Mouse (Mus musculus) hematopoietic stem cell, adult 5-6 weeks (primary cell): ENCODE measurements at regions not wholly inside any gene's neighbourhood (a gene's known extent, or its start where the extent isn't known, plus 50 kb on each side); places are given as distances from the start of the nearest gene placed in this dataset.

Source experiments
- ATAC-seq, 2 experiments: fragments of 125-278 bp in 1 of 2; replicated peaks in 1 of 2; 2 replicates each; pipeline ENCODE4 v1.8.0; 2016 to 2017; ENCODE audit warnings: inconsistent platforms in 2 of 2, mild to moderate bottlenecking in 2 of 2, moderate number of reproducible peaks in 2 of 2, low read depth in 1 of 2, moderate TSS enrichment in 1 of 2; ENCODE audit not compliant: low FRiP score in 2 of 2, poor library complexity in 2 of 2, severe bottlenecking in 2 of 2, insufficient read depth in 1 of 2, low TSS enrichment in 1 of 2

DNA sequence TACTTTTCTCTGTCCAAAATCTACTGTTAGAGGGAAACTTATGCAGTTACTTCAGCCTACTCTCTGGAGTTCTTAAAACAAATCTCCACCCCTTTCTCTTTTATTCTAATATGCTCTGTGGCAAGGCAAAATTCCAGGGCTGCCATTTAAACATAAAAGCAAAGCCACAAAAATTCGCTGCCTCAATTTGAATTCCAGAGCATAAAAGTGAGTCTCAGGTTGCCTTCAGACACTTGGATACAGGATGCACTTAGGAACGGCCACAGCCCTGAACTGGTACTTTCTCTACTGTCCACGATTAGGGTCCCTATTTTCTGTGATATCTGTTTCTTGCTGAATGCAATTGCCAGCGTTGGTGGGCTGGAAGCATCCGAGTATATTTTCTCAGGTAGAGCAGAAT, 330.9 kb upstream of the Btbd3 start:
- ATAC-seq = no peak

DNA sequence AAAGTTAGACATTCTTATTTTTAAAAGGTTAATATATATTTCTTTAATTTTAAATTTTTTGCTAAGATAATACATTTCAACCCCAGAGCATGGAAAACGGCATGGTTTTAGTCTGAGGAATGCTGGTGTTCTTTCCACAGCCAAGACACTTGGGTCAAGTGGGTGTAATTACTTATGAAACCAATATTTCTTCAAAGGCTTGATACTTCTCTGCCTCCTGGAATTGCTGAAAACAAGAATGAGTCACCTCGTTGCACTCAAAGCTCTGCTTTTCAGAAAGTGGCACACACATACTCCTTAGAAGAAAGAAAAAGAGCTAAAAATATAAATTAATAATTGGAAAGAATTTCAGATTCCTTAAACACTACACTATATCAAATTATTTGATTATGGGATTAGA, 331.8 kb upstream of the Btbd3 start:
- no peak for ATAC-seq

DNA sequence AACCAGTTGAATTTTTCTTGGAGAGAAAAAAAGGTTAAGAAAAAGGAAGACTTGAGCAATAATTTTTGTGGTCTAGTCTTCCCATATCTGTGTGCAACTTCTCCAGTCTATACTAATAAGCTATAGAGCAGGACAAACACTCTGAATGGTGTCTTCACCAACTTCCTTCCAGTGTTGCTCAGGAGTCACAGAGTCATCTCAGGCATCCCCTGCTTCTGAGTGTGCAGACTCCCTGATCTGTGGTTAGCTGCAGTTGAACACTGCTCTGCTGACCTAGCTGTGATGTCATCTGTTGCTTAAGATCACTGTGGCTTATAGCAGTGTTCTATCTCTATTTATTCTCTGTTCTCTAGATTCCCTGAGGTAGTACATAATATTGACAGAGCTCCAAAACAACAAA, 357.9 kb upstream of the Btbd3 start:
- ATAC-seq = no peak

DNA sequence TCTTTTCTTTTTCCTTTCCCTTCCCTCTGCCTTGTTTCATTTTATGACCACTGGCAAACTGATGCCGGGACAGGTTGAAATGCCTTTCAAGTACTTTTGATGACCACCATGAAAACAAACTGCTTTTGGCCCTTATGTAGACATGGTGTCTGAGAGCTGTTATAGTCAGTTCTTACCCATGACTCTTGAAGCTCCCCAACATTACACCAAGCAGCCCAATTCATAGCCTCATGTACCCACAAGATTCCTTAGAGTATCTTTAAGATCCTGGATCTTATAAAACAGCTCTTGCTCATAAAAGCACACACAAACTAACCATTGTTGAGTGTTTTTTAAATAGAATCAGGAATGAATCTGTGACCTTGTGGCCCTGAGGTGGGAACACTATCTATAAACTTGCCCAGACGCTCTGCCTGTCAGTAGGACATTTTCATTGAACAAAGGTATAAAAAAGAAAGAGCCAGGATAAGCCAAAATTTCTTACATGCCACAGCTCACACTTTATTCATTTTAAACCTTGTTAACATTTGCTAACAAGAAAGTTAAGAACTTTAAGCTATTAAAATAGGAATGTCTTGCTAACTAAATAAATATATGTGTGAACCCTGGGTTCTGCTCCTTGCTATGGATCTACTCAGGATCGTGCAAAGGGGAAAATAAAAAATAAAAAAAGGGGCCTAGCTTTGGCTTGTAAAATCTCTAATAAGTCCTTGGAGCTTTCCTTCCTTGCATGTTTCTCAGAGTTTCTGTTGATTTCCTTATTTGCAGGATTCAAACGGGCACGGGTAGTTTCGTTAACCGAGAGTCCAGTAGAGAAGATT, 375.9 kb upstream of the Btbd3 start:
- ATAC-seq = no peak

- ATAC-seq = no peak
Observed at GRCm38 (mm10) chr2:137869676-137870075, 386.7 kb upstream of the Btbd3 start.

DNA sequence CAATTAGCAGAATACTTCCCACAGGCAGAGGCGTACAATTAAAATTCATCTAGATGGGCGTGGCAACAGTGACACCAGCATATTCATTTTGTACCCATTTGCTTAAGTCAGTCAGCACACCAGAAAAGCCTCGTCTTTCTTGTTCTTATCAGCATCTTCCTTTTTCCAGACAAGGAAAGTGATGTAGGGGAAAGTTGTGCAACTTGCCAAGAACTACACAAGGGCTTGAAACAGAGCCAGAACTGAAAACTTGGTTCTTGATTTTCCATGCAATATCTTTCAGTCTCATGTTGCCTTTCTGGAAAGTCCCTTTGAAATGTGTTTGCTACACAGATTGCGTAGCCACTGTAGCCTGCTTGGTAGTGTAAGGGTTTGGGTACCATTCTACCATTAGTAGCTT, 401.9 kb upstream of the Btbd3 start:
- no peak for ATAC-seq

DNA sequence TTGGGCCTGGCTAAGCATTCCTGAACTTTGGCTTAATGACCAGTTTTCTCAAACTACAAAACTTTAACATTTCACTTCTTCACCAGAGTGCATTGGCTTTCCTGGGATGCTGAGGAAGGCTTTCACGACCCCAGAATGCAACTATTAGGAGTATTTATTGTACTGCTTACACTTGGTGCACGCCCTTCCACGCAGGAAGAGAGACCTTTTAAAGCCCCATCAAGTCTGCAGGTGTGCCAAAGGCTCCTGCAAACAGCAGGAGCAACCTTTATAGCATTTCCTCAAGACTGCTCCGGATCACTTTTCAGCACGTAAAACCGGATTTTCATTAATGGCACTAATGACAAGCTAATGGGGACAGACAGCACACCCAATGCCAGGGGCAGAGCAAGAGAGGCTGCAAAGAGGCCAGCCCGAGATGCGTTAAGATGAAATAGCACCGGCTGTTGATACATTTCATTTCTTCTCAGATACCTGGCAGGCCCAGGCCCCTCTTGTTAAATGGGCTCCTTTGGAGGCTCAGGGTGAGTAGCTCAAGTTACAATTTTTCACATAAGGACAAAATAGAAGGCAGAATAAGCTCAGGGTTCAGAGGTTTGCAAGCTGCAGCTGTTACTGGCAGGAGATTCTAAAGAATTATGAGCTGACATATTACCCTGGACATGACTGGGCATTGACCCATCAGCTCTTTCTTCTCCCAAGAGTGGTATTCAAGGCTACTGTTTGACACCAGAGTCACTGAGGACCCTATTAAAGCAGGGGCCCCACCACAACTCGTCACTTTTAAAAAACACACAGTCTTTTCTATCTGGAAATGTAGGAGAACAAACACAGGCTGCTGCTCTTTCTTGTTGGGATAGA, 402.7 kb upstream of the Btbd3 start:
- ATAC-seq = no peak

DNA sequence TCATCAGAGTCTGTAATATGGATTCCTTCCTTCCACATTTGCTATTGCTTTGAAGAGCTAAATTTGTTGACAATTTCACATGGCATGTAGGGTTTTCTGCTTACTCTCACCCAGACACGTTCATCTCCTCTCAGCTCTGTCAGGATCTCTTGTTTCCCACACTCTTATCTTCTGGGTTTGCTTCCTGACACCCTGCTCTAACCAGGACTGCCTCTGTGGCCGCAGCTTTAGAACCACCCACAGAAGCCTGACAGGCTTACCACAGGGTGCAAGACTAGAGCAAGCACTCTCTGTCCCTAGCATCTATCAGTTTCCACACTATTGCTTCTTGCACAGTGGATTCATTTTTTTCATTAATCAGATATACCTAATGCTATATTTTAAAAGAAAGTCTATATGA, 408.5 kb upstream of the Btbd3 start:
- ATAC-seq = no peak

DNA sequence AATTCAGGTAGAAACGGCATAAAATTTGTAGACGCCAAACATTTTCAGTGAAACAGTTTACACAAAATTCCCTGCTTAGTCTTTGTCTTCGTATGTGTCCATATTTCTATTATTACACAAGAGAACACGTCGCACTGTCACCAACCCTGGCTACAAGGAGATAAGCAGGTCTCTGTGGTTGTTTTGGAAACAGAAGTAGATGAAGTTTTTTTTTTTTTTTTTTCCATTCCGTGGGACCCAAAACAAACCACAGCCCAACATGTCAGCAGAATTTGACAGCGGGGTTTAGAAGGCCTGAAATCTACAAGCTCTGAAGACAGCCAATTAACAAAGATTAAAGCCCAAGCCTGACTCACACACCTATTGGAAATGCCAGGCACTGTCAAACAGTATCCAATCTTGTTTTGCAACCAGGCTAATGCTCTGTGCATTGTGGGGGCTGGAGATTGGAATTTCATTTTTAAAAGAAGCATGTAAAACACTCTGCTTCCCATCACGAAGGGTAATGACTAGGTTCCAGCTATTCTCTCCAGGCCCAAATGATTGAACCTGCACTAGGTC, 428.5 kb upstream of the Btbd3 start:
- ATAC-seq = peak; percentile 49 to 69; a peak in 3 of 4 replicates

DNA sequence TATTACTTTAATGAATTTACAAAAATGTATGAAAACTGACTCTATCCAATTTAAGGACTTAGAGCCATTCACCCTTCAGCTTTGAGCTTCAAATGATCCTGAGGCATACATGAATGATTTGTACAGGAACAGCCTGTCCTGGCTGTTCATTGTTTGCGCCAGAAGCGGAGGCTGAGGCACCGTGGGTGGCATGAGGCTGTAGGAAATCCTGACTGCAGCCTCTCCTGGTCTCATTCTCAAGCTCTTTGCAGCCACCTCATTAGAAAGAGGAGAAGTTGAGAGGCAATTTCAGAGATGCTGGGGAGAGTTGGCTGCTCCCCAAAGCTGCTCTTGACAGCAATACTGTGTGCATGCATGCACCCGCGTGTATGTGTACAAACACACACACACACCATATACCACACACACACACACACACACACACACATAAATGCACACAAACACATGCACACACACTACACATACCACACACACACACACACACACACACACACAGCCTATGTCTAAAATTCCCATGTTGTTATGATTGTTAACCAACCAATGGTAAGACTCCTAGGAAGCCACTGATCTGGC, 434.9 kb upstream of the Btbd3 start:
- no peak for ATAC-seq

- no peak for ATAC-seq
Observed at GRCm38 (mm10) chr2:137814945-137815344, 441.4 kb upstream of the Btbd3 start.

DNA sequence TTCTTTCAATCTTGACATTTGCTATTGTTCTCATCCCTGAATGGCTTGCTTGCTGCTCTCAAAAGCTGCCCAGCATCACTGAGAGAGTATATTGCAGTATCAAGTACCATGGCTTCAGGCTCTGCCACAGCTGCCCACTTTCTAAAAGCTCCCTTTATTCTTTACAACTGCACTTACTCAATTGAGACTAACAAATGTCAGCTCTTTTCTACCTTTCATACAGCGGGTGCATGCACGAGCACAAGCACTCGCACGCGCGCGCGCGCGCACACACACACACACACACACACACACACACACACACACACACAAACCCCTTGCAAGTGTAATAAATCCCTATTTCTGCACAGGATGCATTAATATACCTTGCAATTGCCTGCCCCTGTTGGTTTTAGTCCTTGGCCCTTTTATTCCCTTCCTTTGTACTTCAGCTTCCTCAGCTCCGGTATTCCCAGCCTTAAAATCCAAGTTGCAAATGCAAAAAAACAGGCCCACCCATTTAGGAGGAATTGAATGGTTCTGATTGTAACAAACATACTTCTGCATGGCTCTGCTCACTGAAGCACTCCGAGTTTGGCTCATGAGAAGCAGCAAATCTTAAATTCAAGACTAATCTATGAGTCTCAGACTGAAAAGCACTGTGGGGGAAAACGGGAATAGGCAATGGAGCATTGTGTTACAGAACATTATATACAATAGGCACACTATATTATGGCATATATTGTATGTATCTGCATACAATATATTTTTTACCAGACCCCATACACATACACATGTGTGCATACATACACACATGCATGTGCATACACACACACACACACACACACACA, 447.7 kb upstream of the Btbd3 start:
- ATAC-seq = no peak

GRCm38 (mm10) chr2:137807594-137808295, 448.6 kb upstream of the Btbd3 start:
- no peak for ATAC-seq

GRCm38 (mm10) chr2:137794841-137795240, 461.5 kb upstream of the Btbd3 start:
- no peak for ATAC-seq

DNA sequence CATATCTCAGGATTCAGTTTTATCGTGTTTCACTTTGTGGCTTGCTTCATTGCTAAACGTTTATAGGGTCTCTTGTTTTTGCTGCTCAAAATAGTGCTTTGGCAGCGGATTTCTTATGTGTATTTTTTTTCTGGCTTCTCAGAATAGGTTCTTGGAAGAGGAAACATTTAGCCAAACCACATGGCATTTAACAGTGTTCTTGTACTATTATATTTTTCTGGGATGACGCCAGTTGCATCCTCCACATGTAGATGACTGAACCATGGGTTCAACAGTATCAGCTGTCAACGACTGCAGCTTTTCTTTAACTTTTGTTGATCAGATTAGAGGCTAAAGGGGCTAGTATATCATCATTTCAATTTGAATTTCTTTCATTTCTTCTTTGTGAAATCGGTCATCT, 472.3 kb upstream of the Btbd3 start:
- no peak for ATAC-seq

GRCm38 (mm10) chr2:137777430-137777829, 478.9 kb upstream of the Btbd3 start:
- ATAC-seq = no peak

GRCm38 (mm10) chr2:137764785-137765184, 491.6 kb upstream of the Btbd3 start:
- no peak for ATAC-seq
